Mouse (Mus musculus): Measurements from ENCODE around the gene C130073F10Rik. TPM values are rescaled to one million over a fixed set of nuclear protein-coding genes. Genes with fewer than 3 reads are reported as not detected.
"Not testable (repeated sequence)": the region's sequence is repeated elsewhere in the genome, so short reads cannot be mapped to it uniquely, and the experiment has no call there.

C130073F10Rik gene
- polyA plus RNA-seq (2015; fragmentation: Nextera tagmentation; extraction: Ambion mirVana) = not detected in 2 replicates

DNA sequence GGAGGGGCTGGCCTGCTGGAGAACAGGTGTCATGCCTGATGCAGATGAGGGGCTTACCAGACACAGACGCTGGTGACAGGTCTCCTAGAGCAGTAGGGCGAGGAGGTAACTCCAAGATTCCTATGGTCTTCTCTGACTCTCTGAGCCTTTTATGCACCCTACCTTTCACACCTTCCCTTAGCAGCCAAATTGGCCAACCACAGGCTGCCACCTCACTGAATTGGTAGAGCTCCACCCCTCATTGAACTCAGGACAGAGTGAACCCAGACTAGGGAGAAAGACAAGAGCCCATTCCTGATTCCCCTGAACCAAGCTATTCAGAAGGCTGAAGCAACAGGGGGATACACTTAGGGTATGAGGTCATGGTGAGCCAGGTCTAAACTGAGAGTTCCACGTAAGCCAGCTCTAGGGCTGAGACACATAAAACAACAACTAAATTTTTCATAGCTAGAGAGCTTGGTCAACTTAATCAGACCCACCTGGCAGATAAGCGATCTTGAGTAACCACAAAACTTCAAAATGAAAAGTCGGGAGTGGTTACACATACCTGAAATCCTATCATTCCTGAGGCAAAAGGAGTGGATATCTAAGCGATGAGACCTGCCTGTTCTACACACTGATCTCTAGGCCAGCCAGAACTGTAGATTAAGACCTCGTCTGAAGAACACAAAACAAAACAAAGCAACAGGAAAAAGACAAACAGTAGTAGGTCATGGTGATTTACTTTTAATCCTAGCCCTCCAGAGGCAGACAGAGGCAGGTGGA, at the start of gene C130073F10Rik:
Gene C130073F10Rik, minus strand, starts transcription at position 134 of the 765 bp plus-strand sequence.
- 81% methylated on average over 7 of the region's 7 CpGs for WGBS
- no peak within 1 kb of the TSS for H3K4me3 ChIP-seq (replicated peaks)

DNA sequence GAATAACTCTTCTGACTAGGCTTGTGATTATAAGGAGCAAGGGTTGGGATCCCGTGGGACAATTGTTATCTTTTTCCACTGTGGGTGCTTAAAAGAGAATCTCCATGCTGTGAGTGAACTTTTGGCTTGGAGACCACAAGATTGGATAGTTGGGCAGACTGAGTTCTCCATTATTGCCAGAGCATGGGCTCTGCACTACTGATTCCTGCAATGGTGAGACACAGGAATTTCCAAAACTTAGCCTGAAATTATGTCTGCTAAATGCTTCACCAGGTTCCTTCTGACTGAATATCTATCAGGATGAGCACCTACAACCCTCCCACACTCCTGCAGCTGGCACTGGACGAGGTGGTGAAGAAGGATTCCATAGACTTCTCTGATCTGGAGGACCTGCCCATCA, 46.5 kb upstream of the C130073F10Rik start, which contains the start of gene Gm12794:
Gene Gm12794, plus strand, starts transcription at position 301 of the 400 bp plus-strand sequence.
- not testable (repeated sequence) for H3K9me3 ChIP-seq (replicated peaks); H3K4me1 ChIP-seq; H3K27ac ChIP-seq; H3K4me3 ChIP-seq (replicated peaks); H3K4me2 ChIP-seq; H3K9ac ChIP-seq; ATAC-seq (replicated peaks; ENCODE audit: low FRiP score); H3K27me3 ChIP-seq; H3K36me3 ChIP-seq
- WGBS = 73% methylated on average over 2 of the region's 2 CpGs

More for the DNA sequence above, at the start of gene C130073F10Rik:
- Histone ChIP-seq H3K4me1 (no peaks in the 10 kb centered on the region), H3K27me3 (no peaks in the 10 kb centered on the region), H3K9ac (no peak within 1 kb of the TSS), H3K27ac (no peak within 1 kb of the TSS), H3K9me3 (replicated peaks) (0 out of 2 replicates have a peak, but pooled peaks cover 2% of the 10 kb centered on the region), H3K4me2 (no peak within 1 kb of the TSS), H3K36me3 (no peaks in the 10 kb centered on the region)
- no peak for ATAC-seq (replicated peaks; ENCODE audit: low FRiP score)

DNA sequence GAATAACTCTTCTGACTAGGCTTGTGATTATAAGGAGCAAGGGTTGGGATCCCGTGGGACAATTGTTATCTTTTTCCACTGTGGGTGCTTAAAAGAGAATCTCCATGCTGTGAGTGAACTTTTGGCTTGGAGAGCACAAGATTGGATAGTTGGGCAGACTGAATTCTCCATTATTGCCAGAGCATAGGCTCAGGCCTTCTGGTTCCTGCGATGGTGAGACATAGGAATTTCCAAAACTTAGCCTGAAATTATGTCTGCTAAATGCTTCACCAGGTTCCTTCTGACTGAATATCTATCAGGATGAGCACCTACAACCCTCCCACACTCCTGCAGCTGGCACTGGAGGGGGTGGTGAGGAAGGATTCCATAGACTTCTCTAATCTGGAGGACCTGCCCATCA, 15.2 kb upstream of the C130073F10Rik start, which contains the start of gene Gm12800:
Gene Gm12800, plus strand, starts transcription at position 301 of the 400 bp plus-strand sequence.
- not testable (repeated sequence) for H3K9ac ChIP-seq; H3K27ac ChIP-seq; H3K27me3 ChIP-seq; H3K4me1 ChIP-seq; ATAC-seq (replicated peaks; ENCODE audit: low FRiP score); H3K4me3 ChIP-seq (replicated peaks); H3K36me3 ChIP-seq; H3K9me3 ChIP-seq (replicated peaks); H3K4me2 ChIP-seq
- 91% methylated on average over 2 of the region's 2 CpGs for WGBS

DNA sequence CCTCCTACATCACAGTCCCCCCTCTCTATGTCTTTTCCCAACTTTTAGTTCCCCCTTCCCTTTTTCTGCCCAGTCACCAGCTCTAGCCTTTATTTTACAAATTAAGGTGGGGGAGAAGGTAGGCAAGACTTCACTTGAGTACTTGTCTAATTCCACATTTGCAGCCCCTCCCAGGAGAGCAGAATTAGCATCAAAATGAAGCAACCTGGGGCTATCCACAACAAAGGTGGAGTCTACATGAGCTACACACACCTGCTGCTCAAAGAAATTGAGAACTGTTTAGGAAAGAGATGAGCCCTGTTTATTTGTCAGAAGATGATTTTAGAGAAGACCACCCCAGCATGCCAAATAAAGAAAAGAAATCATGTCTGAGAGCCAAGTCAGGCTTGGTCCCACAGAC, 4.2 kb downstream of the C130073F10Rik start:
- Histone ChIP-seq H3K27me3 (no peaks in the 10 kb centered on the region), H3K4me3 (replicated peaks) (no peak overlapping the region), H3K36me3 (no peaks in the 10 kb centered on the region), H3K27ac (no peak overlapping the region), H3K9me3 (replicated peaks) (0 out of 2 replicates have a peak, but pooled peaks cover 3% of the 10 kb centered on the region), H3K4me1 (no peaks in the 10 kb centered on the region), H3K9ac (no peak overlapping the region), H3K4me2 (no peak overlapping the region)
- no peak for ATAC-seq (replicated peaks; ENCODE audit: low FRiP score)

DNA sequence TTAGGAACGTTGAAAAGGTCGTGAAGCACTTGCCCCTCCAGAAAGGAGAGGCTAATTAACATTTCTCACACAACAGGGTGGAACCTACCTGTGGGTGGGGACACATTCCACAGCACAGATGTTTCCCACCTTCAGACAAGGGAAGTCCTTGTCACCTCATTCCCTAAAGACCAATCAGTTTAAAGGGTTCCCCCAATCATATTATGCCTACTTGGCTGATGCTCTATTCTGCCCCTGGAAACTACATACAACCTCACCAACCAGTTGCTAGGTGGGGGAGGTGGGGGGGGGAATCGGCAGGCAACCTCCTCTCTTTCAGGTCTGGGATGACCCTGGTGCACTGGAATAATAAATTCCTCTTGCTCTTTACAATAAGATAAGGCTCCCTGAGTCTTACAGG, 9.9 kb downstream of the C130073F10Rik start:
- Histone ChIP-seq H3K9ac (no peak overlapping the region), H3K36me3 (no peaks in the 10 kb centered on the region), H3K4me1 (no peaks in the 10 kb centered on the region), H3K4me2 (no peak overlapping the region), H3K4me3 (replicated peaks) (no peak overlapping the region), H3K9me3 (replicated peaks) (no peaks in the 10 kb centered on the region), H3K27ac (no peak overlapping the region), H3K27me3 (no peaks in the 10 kb centered on the region)
- ATAC-seq (replicated peaks; ENCODE audit: low FRiP score) = no peak
- 28% methylated on average over 3 of the region's 3 CpGs for WGBS

DNA sequence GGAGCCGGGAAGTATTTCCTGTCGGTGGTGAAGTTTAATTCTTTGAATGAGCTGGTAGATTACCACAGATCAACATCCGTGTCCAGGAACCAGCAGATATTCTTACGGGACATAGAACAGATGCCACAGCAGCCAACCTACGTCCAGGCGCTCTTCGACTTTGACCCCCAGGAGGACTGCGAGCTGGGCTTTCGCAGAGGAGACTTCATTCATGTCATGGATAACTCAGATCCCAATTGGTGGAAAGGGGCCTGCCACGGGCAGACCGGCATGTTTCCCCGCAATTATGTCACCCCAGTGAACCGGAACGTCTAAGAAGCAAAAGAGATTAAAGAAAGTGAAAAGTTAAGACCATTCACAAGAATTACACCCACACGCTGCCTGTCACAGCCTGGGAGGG, 17.9 kb downstream of the C130073F10Rik start:
- not testable (repeated sequence) for H3K4me3 ChIP-seq (replicated peaks); H3K27me3 ChIP-seq; H3K9ac ChIP-seq; H3K4me2 ChIP-seq; H3K4me1 ChIP-seq; H3K9me3 ChIP-seq (replicated peaks); H3K36me3 ChIP-seq; H3K27ac ChIP-seq
- ATAC-seq (replicated peaks; ENCODE audit: low FRiP score) = peak; percentile 58; the same call in 1 of the 2 replicates
- WGBS = 54% methylated on average over 15 of the region's 15 CpGs

DNA sequence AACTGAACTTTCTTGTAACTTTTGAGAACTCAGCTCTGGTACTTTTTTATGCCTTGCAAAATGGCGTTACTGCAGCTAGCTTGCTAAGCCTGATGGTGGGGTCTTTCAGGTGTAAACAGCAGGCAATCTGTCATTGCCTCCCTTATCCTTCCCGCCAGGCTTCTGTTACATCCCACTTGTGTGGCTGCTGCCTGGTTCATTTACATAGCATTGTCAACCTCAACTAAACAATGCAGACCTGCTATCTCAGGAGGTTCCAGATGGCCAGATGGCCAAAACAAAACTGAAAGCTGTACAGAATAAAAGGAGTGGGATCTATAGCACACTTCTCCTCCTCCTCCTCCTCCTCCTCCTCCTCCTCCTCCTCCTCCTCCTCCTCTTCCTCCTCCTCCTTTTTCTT, 21.6 kb downstream of the C130073F10Rik start:
- not testable (repeated sequence) for H3K9me3 ChIP-seq (replicated peaks); H3K9ac ChIP-seq; ATAC-seq (replicated peaks; ENCODE audit: low FRiP score); H3K36me3 ChIP-seq; H3K4me1 ChIP-seq; H3K27ac ChIP-seq; H3K4me3 ChIP-seq (replicated peaks); H3K27me3 ChIP-seq; H3K4me2 ChIP-seq
- 50% methylated on average over 2 of the region's 2 CpGs for WGBS

DNA sequence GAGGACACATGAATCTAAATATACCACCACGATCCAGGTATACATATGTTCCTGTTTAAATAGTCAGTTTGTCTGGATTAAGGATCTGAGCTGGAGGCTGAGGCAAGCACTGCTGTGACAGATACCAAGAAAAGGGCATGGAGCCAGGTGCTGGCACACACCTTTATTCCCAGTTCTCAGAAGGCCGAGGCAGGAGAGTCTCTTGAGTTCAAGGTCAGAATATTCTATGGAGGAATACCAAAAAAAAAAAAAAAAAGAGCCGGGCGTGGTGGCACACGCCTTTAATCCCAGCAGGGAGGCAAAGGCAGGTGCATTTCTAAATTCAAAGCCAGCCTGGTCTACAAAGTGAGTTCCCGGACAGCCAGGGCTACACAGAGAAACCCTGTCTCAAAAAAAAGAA, 31.3 kb downstream of the C130073F10Rik start:
- no peak overlapping the region for H3K9ac ChIP-seq
- no peak overlapping the region for H3K27ac ChIP-seq
- H3K9me3 ChIP-seq (replicated peaks) = no peaks in the 10 kb centered on the region
- no peak overlapping the region for H3K4me2 ChIP-seq
- H3K27me3 ChIP-seq = no peaks in the 10 kb centered on the region
- no peaks in the 10 kb centered on the region for H3K4me1 ChIP-seq
- no peak for ATAC-seq (replicated peaks; ENCODE audit: low FRiP score)
- H3K36me3 ChIP-seq = no peaks in the 10 kb centered on the region
- WGBS = 90% methylated on average over 6 of the region's 6 CpGs
- H3K4me3 ChIP-seq (replicated peaks) = no peak overlapping the region

DNA sequence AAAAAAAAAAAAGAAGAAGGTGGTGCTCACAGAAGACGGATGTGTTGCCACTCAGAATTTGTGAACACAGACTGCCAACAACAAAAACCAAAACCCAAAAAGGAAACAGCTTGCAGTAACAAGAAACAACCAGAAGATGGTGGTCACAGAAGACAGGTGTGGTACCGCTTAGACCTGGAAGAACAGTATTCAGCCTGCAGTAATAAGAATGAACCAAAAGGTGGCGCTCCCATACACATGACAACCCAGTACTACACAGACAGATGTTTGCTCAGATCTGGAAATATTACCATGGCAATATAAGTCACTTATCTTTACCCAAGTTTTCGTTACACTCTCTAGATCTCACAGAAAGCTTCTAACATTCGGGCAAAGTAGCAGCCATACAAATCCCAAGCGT, 32.7 kb downstream of the C130073F10Rik start:
- 41% methylated on average over 6 of the region's 6 CpGs for WGBS
- H3K4me2 ChIP-seq = no peak overlapping the region
- no peaks in the 10 kb centered on the region for H3K36me3 ChIP-seq
- H3K4me3 ChIP-seq (replicated peaks) = no peak overlapping the region
- no peaks in the 10 kb centered on the region for H3K27me3 ChIP-seq
- H3K4me1 ChIP-seq = no peaks in the 10 kb centered on the region
- H3K27ac ChIP-seq = no peak overlapping the region
- no peak overlapping the region for H3K9ac ChIP-seq
- H3K9me3 ChIP-seq (replicated peaks) = no peaks in the 10 kb centered on the region
- ATAC-seq (replicated peaks; ENCODE audit: low FRiP score) = peak; percentile 67; the same call in 1 of the 2 replicates

DNA sequence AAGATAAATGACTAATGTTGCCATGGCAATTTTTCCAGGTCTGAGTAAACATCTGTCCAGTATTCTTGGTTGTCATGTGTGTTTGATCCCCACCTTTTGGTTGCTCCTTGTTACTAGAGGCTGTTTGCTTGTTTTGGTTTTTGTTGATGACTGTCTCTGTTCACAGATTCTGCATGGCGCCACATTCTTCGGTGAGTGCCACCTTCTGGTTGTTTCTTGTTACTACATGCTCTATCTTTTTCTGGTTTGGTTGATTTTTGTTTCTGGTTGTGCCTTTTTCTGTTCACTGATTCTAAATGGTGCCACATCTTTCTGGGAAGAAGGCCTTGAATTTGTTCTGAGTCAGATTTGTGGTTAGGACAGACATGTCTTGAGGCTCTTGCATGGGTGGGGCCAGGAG, 42.7 kb downstream of the C130073F10Rik start:
- no peaks in the 10 kb centered on the region for H3K4me1 ChIP-seq
- H3K36me3 ChIP-seq = no peaks in the 10 kb centered on the region
- 73% methylated on average over 2 of the region's 2 CpGs for WGBS
- H3K27ac ChIP-seq = no peak overlapping the region
- no peak for ATAC-seq (replicated peaks; ENCODE audit: low FRiP score)
- no peak overlapping the region for H3K4me2 ChIP-seq
- H3K9me3 ChIP-seq (replicated peaks) = peaks cover 12% of the 10 kb centered on the region
- no peak overlapping the region for H3K4me3 ChIP-seq (replicated peaks)
- no peak overlapping the region for H3K9ac ChIP-seq
- H3K27me3 ChIP-seq = no peaks in the 10 kb centered on the region

DNA sequence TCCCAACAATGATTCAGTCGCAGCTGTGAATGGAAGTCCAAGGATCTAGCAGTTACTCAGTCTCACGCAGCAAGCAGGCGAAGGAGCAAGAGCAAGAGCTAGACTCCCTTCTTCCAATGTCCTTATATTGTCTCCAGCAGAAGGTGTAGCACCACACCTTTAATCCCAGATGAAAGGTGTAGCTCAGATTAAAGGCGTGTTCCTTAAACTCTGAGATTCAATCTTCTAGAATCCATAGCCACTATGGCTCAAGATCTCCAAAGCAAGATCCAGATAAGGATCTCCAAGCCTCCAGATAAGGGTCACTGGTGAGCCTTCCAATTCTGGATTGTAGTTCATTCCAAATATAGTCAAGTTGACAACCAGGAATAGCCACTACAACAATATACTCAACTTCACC, 49.7 kb downstream of the C130073F10Rik start, which contains the start of gene B020004J07Rik:
Gene B020004J07Rik, minus strand, starts transcription at position 101 of the 400 bp plus-strand sequence.
- not testable (repeated sequence) for H3K36me3 ChIP-seq; H3K9ac ChIP-seq; H3K9me3 ChIP-seq (replicated peaks); H3K4me2 ChIP-seq; ATAC-seq (replicated peaks; ENCODE audit: low FRiP score); H3K4me3 ChIP-seq (replicated peaks); H3K27me3 ChIP-seq; H3K27ac ChIP-seq; H3K4me1 ChIP-seq
- WGBS = 93% methylated on average over 4 of the region's 4 CpGs

All from kidney, embryonic 15.5 days (tissue).